Mouse (Mus musculus): Measurements from ENCODE around the gene Arhgef3. TPM values are rescaled to one million over a fixed set of nuclear protein-coding genes. Genes with fewer than 3 reads are reported as not detected.

The Arhgef3 gene
- total RNA-seq, 2 experiments from 2014 or later, result 66.5 to 67.7 TPM

- no peak for DNase-seq (ENCODE audit: low spot score in 2 of 2)
- intact Hi-C loops (cut with DNase I), result loop anchor here (1.0 to 5.0 kb wide), 2 partner anchors 77 to 227 kb away; no protein-coding TSS in a partner anchor
Measured at GRCm38 (mm10) chr14:27413961-27414360, 299.3 kb downstream of the Arhgef3 start.

GRCm38 (mm10) chr14:27420816-27421215, 306.1 kb downstream of the Arhgef3 start:
- DNase-seq (ENCODE audit: low spot score in 2 of 2), result no peak
- intact Hi-C loops (cut with DNase I), result loop anchor here (10.0 kb wide), 1 partner anchor 446 kb away; the partner anchor contains the start of gene Appl1

DNA sequence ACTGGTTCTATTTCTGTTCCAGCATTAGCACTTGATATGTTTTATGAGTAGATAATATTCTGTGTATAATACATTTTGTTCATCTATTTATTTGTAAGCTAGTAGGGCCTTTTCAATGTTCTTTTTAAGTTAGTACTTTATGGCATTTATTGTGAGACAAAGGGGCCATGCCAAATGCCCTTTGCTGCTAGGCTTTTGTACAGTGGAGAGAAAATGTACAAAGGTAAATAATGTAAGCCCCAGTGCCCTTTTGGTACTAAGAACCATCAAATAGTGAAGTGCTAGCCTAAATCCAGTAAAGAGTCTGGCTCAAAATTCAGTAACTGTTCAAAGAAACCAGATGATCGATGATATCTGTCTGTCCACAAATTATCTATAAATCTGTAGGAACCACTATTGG, 307.6 kb downstream of the Arhgef3 start:
- intact Hi-C loops (cut with DNase I), result loop anchor here (10.0 kb wide), 1 partner anchor 448 kb away; the partner anchor contains the start of gene Appl1

GRCm38 (mm10) chr14:27428573-27428972, 313.9 kb downstream of the Arhgef3 start, which contains the start of gene Fam208a:
Gene Fam208a (plus strand): TSS chr14:27428834.
- DNase-seq (ENCODE audit: low spot score in 2 of 2), result peak; percentile 92
- intact Hi-C loops (cut with DNase I), result loop anchor here (10.0 kb wide), 1 partner anchor 454 kb away; the partner anchor contains the start of gene Appl1

More for the DNA sequence above, 307.6 kb downstream of the Arhgef3 start:
- no peak for DNase-seq (ENCODE audit: low spot score in 2 of 2)

DNA sequence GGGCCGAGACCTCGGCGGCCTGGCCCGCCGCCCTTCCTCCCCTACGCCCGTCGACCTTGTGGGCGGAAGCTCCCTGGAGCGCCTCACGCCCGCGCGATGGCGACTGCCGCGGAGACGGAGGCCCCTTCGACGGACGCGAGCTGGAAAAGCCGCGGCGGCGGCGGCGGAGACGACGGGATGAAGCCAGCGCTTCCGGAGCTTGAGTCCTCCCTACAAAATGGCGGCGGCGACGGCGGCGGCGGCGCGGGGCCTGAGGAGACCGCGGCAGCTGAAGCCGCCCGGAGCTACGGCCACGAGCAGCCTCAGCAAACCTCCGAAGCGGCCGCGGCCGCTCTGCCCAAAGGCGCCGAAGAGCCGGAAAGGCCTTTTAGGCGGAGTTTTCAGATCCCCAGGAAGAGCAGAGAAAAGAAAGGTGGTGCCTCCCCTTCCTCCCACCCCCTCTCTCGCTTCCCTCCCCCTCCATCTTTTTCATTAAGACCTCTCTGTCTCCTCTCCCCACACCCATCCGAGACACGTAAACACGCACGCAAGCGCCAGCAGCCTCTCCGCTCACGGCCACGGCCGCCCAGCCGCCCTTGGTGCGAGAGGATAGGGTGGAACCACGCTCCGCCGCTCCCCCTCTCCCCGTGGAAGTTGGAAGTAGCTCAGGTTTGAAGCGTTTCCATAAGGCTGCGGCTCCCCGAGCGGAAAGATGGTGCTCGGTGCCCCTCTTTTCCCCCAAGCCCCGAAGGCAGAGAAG, 314.4 kb downstream of the Arhgef3 start:
- DNase-seq (ENCODE audit: low spot score in 2 of 2), result peak; percentile 85 to 86
- intact Hi-C loops (cut with DNase I), result loop anchor here (10.0 kb wide), 1 partner anchor 454 kb away; the partner anchor contains the start of gene Appl1

- no peak for DNase-seq (ENCODE audit: low spot score in 2 of 2)
- intact Hi-C loops (cut with DNase I), result no loop called here
Measured at GRCm38 (mm10) chr14:27430280-27430679, 315.6 kb downstream of the Arhgef3 start.

- intact Hi-C loops (cut with DNase I), result no loop called here
Measured at GRCm38 (mm10) chr14:27432064-27432463, 317.4 kb downstream of the Arhgef3 start.

GRCm38 (mm10) chr14:27436116-27436515, 321.4 kb downstream of the Arhgef3 start:
- intact Hi-C loops (cut with DNase I), result no loop called here

More at GRCm38 (mm10) chr14:27432064-27432463, 317.4 kb downstream of the Arhgef3 start:
- no peak for DNase-seq (ENCODE audit: low spot score in 2 of 2)

DNA sequence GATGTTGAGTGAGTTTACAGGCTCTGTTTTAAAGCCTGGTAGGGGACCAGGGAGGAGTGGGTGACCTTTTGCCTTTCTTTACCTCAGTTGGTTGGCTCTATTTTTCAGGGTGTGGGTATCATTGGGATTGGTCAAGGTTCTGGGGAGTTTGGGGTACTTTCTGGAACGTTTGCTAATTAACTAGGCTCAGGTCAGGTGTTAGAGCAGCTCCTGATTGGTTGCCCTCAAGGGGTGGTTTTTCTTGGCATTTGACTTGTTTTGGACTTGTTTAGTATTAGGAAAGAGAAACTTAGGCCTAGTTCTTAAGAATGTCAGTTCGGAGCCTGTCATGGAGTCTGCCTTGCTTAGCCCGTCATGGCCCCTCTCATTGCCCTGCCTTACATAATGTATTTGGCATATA, 322.1 kb downstream of the Arhgef3 start:
- no peak for DNase-seq (ENCODE audit: low spot score in 2 of 2)
- intact Hi-C loops (cut with DNase I), result no loop called here

More at GRCm38 (mm10) chr14:27436116-27436515, 321.4 kb downstream of the Arhgef3 start:
- no peak for DNase-seq (ENCODE audit: low spot score in 2 of 2)

DNA sequence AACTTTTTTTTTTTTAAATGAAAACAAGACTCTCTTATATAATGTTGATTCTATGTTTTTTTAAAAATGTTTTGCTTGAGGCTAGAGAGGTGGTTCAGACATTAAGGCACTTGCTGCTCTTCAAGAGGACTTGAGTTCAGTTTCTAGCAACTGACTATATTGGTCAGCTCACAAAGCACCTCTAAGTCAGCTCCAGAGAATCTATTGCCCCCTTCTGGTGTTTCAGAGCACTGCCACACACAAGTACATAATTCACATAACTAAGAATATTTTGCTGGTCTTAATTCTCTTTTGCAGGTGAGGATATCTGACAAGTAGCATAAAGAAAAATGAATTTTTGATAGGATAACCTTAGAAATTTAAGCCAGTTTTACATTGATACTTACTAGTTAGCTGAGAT, 326.2 kb downstream of the Arhgef3 start:
- no peak for DNase-seq (ENCODE audit: low spot score in 2 of 2)
- intact Hi-C loops (cut with DNase I), result no loop called here

- intact Hi-C loops (cut with DNase I), result no loop called here
- DNase-seq (ENCODE audit: low spot score in 2 of 2), result no peak
Measured at GRCm38 (mm10) chr14:27444851-27445281, 330.2 kb downstream of the Arhgef3 start.

DNA sequence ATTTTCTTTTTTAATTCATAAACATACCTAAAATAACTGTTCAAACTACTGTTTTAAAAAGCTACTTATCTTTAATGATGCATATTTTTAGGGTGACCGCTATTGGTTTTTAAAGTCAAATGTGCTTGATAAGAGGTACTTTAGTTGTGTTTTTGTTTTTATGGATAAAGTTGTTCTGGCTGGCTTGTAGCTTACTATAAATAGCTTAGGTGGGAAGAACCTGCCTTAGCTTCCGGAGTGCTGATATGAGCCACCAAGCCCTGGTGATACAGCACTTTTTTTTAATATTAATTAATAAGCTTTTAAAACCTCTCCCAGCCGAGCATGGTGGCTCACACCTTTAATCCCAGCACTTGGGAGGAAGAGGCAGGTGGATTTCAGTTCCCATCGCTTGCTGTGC, 332.3 kb downstream of the Arhgef3 start:
- intact Hi-C loops (cut with DNase I), result no loop called here
- DNase-seq (ENCODE audit: low spot score in 2 of 2), result no peak

Small RNA genes lying within 50 kb of the gene (microRNA-seq; reads per million reads assigned to microRNA genes)
- not detected for gene Gm23633

Other genes with a start within 250 kb of the Arhgef3 start
- gene Asb14, start 220.3 kb upstream of the Arhgef3 start, total RNA-seq (2021), result under 1 TPM in 1 of 2 experiments, not detected in 1; 0.22 TPM
- gene Appl1, start 143.7 kb upstream of the Arhgef3 start, total RNA-seq (2021), result 10 to 100 TPM; 54.7 to 63.5 TPM
- not detected for gene Hesx1, start 120.5 kb upstream of the Arhgef3 start, total RNA-seq (2021)
- 1 to 10 TPM; 2.1 to 2.3 TPM for gene Il17rd, start 76.0 kb upstream of the Arhgef3 start, total RNA-seq (2021)